Comparison of ENCODE assay signal across 10 mouse cellular contexts in the genomic region with DNA sequence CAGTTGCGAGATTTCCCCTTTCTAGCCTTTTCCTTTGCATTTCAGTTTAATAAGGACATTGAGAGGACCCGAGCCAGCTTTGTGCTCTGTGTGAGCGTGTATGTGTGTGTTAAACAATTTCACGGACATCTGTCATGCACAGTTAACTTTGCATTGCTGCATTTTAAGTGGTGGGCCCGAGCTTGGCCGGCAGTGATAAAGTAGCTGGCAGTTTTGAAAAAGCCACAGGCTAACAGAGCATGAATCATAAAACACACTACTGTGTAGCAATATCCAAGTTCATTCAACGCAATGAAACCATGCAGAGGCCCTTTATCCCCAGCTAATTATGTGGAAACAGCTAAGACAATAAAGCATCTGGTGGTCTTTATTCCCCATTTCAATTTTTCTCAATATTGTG.
DNase-seq lines count a peak whose midpoint lies in the region; ATAC-seq lines count a peak whose summit lies in the region.
"Had no signal": no experiment of that assay in that cellular context is flagged by ENCODE, and none has a peak within 500 bp of the region (broad histone marks: within the 10 kb centered on the region; RNA-seq: fewer than 3 reads in every experiment).

No protein-coding gene starts in this region.

- no peak overlapping the region for H3K9ac ChIP-seq in limb, embryonic 11.5 days (ENCODE audit: low read length)
- no peak overlapping the region for H3K9ac ChIP-seq in forebrain, embryonic 13.5 days
- H3K9ac ChIP-seq in limb, embryonic 13.5 days: no peak overlapping the region
- H3K9ac ChIP-seq in neural tube, embryonic 14.5 days (replicated peaks; ENCODE audit: low read depth, low read length): no peak overlapping the region

- H3K27me3 ChIP-seq in limb, embryonic 11.5 days (ENCODE audit: control insufficient read depth, insufficient read depth, low read length): no peaks in the 10 kb centered on the region
- H3K27me3 ChIP-seq in limb, embryonic 10.5 days (ENCODE audit: low read depth, poor library complexity, severe bottlenecking): peaks cover 54% of the 10 kb centered on the region
- H3K27me3 ChIP-seq in forebrain, embryonic 13.5 days: peaks cover 95% of the 10 kb centered on the region
- H3K27me3 ChIP-seq in limb, embryonic 13.5 days: peaks cover 35% of the 10 kb centered on the region
- H3K27me3 ChIP-seq in neural tube, embryonic 14.5 days (ENCODE audit: control insufficient read depth, insufficient read depth, low read length): peaks cover 68% of the 10 kb centered on the region

- no peaks in the 10 kb centered on the region for H3K36me3 ChIP-seq in limb, embryonic 11.5 days (ENCODE audit: control insufficient read depth, insufficient read depth, low read length)
- no peaks in the 10 kb centered on the region for H3K36me3 ChIP-seq in limb, embryonic 10.5 days
- no peaks in the 10 kb centered on the region for H3K36me3 ChIP-seq in forebrain, embryonic 13.5 days (ENCODE audit: poor library complexity, severe bottlenecking)
- no peaks in the 10 kb centered on the region for H3K36me3 ChIP-seq in limb, embryonic 13.5 days
- no peaks in the 10 kb centered on the region for H3K36me3 ChIP-seq in neural tube, embryonic 14.5 days (ENCODE audit: control insufficient read depth, insufficient read depth, low read length)

- no peak for ATAC-seq in limb, embryonic 11.5 days (ENCODE audit: insufficient number of reproducible peaks, low FRiP score, low TSS enrichment, low read depth)
- ATAC-seq in forebrain, embryonic 13.5 days: peak; percentile 85
- ATAC-seq in limb, embryonic 13.5 days (ENCODE audit: low FRiP score, low read depth): no peak
- peak; percentile 62; the same call in 1 of the 2 replicates for ATAC-seq in neural tube, embryonic 14.5 days (ENCODE audit: low read depth)
- ATAC-seq in erythroid progenitor cell, adult 5-6 weeks (replicated peaks; ENCODE audit: low FRiP score, poor library complexity, severe bottlenecking): no peak

- H3K4me3 ChIP-seq in limb, embryonic 11.5 days (ENCODE audit: low read depth, low read length): no peak overlapping the region
- no peak overlapping the region for H3K4me3 ChIP-seq in limb, embryonic 10.5 days
- H3K4me3 ChIP-seq in forebrain, embryonic 13.5 days: no peak overlapping the region
- H3K4me3 ChIP-seq in limb, embryonic 13.5 days: no peak overlapping the region
- no peak overlapping the region for H3K4me3 ChIP-seq in neural tube, embryonic 14.5 days (ENCODE audit: low read depth, low read length)

- H3K4me2 ChIP-seq in limb, embryonic 11.5 days (ENCODE audit: low read depth, severe bottlenecking): no peak overlapping the region
- H3K4me2 ChIP-seq in forebrain, embryonic 13.5 days: peak overlapping the region; percentile 3; the same call in 1 of the 2 replicates
- H3K4me2 ChIP-seq in limb, embryonic 13.5 days (replicated peaks): peak overlapping the region; percentile 34
- H3K4me2 ChIP-seq in neural tube, embryonic 14.5 days (ENCODE audit: low read depth, low read length): no peak overlapping the region

- H3K4me1 ChIP-seq in limb, embryonic 11.5 days (ENCODE audit: control insufficient read depth, insufficient read depth, low read length): no peaks in the 10 kb centered on the region
- H3K4me1 ChIP-seq in limb, embryonic 10.5 days: peaks cover 14% of the 10 kb centered on the region
- peaks cover 34% of the 10 kb centered on the region for H3K4me1 ChIP-seq in forebrain, embryonic 13.5 days
- 0 out of 2 replicates have a peak, but pooled peaks cover 16% of the 10 kb centered on the region for H3K4me1 ChIP-seq in limb, embryonic 13.5 days
- H3K4me1 ChIP-seq in neural tube, embryonic 14.5 days (ENCODE audit: control insufficient read depth, insufficient read depth, low read length): peaks cover 5% of the 10 kb centered on the region; the same call in 1 of the 2 replicates

- no peak overlapping the region for H3K27ac ChIP-seq in limb, embryonic 11.5 days (replicated peaks; ENCODE audit: low read depth, low read length)
- H3K27ac ChIP-seq in limb, embryonic 10.5 days: no peak overlapping the region
- H3K27ac ChIP-seq in forebrain, embryonic 13.5 days: no peak overlapping the region
- H3K27ac ChIP-seq in limb, embryonic 13.5 days: no peak overlapping the region
- H3K27ac ChIP-seq in neural tube, embryonic 14.5 days (ENCODE audit: low read depth, low read length): no peak overlapping the region

- DNase-seq in limb, embryonic 11.5 days (ENCODE audit: low spot score): peak; percentile 30
- DNase-seq in limb, embryonic 10.5 days (ENCODE audit: low spot score): no peak
- DNase-seq in urinary bladder, postnatal 36 days (ENCODE audit: low spot score in 2 of 2): no peak
- DNase-seq in adrenal gland, postnatal 14 days: no peak
- DNase-seq: cerebellum, adult 11-12 months; thymus, postnatal 36 days had no signal

- 32% methylated on average over 7 of the region's 7 CpGs for WGBS in limb, embryonic 11.5 days
- 59% methylated on average over 7 of the region's 7 CpGs for WGBS in limb, embryonic 10.5 days
- 3% methylated on average over 7 of the region's 7 CpGs for WGBS in forebrain, embryonic 13.5 days
- WGBS in limb, embryonic 13.5 days: 18% methylated on average over 7 of the region's 7 CpGs
- WGBS in neural tube, embryonic 14.5 days: 4% methylated on average over 7 of the region's 7 CpGs

- H3K9me3 ChIP-seq in limb, embryonic 11.5 days (ENCODE audit: control insufficient read depth, low read length): no peaks in the 10 kb centered on the region
- no peaks in the 10 kb centered on the region for H3K9me3 ChIP-seq in limb, embryonic 10.5 days (replicated peaks)
- H3K9me3 ChIP-seq in forebrain, embryonic 13.5 days (replicated peaks): no peaks in the 10 kb centered on the region
- H3K9me3 ChIP-seq in limb, embryonic 13.5 days: no peaks in the 10 kb centered on the region
- H3K9me3 ChIP-seq in neural tube, embryonic 14.5 days (ENCODE audit: control insufficient read depth, low read length): no peaks in the 10 kb centered on the region

Comparison
In these comparisons a context has a peak if more than half of its experiments do, and no peak if none do; other contexts are left out.
1. H3K4me2 ChIP-seq: peak in forebrain, embryonic 13.5 days (single experiment) and limb, embryonic 13.5 days (single experiment); none in limb, embryonic 11.5 days (single experiment) and neural tube, embryonic 14.5 days (single experiment).
2. ATAC-seq: peak in forebrain, embryonic 13.5 days (single experiment) and neural tube, embryonic 14.5 days (single experiment); none in limb, embryonic 11.5 days (single experiment), limb, embryonic 13.5 days (single experiment) and erythroid progenitor cell, adult 5-6 weeks (single experiment).